Mouse (Mus musculus): ENCODE data around the gene 1700013F07Rik.

Gene 1700013F07Rik

GRCm38 (mm10) chr3:108554111-108554561 lies 20.2 kb downstream of the 1700013F07Rik start:
- DNase-seq = peak; percentile 11 to 53

DNA sequence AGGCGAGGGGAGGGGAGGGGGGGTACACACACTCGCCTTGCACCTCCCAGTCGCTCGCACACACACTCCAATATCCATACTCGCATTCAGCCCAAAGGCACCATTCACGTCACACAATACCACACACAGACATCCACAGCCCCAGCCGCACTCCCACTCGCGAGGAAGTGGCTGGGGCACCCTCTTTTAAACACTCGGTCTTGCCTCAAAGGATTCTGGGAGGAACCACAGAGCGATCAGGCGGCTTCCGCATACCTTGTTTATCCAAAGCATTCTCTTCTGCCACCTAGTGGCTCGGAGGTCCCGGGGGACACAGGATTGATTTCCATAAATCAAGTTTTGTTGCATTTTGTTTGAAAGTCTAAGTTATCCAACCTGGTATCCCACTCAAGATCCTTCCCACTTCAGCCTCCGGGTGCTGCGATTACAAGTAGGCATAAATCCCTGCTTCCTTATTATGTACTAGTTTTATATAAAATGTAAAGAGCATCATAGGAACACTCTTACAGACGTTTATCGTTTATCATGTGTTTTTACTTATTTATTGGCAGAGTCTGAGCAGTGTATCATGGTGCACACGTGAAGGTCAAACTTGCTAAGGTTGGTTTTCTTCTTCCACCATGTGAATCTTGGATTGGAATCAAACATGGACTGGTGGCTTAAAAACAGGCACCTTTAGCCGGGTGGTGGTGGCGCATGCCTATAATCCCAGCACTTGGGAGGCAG lies 20.8 kb downstream of the 1700013F07Rik start:
- DNase-seq = peak; percentile 96

- DNase-seq = no peak
Observed at GRCm38 (mm10) chr3:108557888-108558287, 23.9 kb downstream of the 1700013F07Rik start.

GRCm38 (mm10) chr3:108562133-108562730 lies 28.3 kb downstream of the 1700013F07Rik start, which contains the start of gene Tmem167b:
Gene Tmem167b, minus strand, starts transcription at chr3:108562466.
- DNase-seq = peak; percentile 97 to 99

- DNase-seq = peak; percentile 20 to 49
Observed at GRCm38 (mm10) chr3:108562777-108563271, 28.9 kb downstream of the 1700013F07Rik start.

DNA sequence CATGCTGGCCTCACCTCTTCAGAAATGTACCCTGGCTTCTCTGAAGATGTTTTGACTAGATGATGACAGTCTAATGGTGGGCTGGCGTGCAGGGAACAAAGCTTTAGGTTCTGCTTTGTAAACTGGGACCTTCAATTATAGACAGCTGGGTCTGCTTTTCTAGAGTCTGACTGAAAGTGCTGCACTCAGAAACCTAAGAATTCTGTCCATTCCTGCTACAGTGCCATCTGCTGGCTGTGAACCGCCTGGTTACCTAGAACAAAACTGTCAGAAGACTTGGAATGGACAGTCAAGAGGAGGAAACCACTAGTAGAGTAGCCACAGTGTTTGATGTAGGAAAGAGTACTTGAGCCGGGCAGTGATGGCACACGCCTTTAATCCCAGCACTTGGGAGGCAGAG lies 29.4 kb downstream of the 1700013F07Rik start:
- peak; percentile 89 to 93 for DNase-seq

GRCm38 (mm10) chr3:108567990-108568877 lies 34.3 kb downstream of the 1700013F07Rik start:
- DNase-seq = peak in 1 of 2 experiments; percentile 8

- DNase-seq = peak in 1 of 2 experiments; percentile 17
Observed at GRCm38 (mm10) chr3:108569636-108570035, 35.7 kb downstream of the 1700013F07Rik start.

DNA sequence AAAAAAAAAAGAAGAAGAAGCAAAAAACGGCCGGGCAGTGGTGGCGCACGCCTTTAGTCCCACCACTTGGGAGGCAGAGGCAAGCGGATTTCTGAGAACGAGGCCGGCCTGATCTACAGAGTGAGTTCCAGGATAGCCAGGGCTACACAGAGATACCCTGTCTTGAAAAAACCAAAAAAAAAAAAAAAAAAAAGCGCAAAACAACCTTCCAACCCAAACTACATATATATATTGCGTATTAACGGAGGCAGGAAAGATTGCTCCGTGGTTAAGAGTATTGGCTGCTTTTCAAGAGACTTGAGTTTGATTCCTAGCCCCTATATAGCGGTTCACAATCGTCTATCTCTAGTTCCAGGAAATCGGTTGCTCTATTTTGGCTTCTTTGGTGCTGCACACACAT lies 36.9 kb downstream of the 1700013F07Rik start:
- DNase-seq = no peak

DNA sequence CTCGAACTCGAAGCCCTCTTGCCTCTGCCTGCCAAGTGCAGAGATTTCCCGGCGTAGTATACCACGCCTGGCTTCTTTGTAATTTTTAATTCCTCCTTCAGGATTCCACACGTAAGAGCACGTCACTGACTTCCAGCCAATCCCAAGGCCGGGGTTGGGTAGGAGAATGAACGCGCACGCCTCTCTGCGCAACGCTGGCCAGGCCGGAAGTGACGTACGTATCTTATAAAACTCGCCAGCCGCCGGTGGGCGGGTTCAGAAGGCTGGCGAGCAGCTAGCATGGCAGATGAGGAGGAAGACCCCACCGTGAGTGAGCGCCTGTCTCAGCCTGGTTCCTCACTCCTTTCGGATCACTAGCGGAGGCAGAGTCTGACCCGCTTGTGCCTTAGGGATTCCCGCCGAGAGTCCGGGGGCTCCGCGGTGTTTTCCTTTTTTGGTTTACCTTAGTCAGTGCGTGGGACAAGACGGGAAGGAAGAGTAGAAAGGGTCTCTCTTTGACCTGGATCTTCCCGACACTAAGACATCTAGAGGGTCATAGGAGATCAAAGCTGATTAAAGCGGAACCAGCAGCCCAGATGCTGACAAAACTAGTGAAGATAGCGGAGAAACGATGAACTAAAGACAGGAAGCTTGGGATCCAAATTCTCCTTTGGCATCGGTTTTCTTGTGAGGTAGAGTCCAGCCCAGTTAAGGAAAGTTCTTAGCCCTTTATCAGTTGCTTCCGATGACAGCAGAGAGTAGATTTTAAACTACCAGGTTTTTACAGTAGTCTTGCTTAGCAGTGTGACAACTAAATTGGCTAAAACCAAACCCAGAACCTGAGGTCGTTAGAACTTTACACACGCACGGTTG lies 37.7 kb downstream of the 1700013F07Rik start, which contains the start of gene Taf13:
TSS of gene Taf13 (plus strand) at position 256 of the 852 bp plus-strand sequence.
- peak; percentile 97 for DNase-seq

DNA sequence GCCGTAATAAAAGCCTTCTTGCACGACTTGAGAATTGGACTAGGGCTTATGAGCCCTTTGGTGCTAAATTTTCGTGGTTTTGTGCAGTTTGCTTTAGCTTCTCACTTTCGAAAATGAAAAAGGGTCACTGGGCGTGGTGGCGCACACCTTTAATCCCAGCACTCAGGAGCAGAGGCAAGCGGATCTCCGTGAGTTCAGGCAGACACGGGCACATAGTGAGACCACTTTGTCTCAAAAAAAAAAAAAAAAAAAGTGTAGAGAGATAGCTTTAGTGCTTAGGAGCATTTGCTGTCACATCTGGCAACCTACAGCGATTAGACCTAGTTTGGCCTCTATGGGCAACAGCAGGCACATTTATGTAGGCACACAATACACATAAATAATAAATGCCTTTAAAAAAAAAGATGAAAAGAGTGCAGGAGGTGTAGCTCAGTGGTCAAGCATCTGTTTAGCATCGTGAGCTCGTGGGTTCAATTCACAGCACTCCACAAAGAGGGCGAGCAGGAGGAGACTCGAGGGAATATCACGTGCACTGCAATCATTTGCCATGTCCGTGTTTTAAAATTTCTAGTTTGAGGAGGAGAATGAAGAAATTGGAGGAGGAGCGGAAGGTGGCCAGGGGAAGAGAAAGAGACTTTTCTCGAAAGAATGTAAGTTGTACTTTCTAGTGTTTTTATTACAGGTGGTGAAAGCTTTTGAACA lies 38.5 kb downstream of the 1700013F07Rik start:
- peak in 1 of 2 experiments; percentile 8 for DNase-seq

DNA sequence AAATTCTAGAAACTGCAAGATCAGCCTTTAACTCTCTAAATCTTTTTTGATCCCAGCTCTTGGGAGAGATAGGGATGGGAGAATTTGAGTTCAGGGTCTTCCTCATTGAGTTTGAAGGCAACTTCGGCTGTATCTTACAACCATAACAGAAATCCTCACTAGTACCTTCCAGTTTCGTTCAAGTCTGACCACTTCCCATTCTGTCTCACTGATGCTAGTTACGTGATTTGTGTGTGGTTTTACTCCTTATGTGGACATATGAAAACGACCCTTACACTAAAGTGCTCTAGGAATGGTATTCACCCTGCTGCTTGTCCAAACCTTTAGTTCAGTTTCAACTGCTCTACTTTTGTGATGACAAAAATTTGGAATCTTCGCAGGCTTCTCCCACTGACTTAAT lies 40.1 kb downstream of the 1700013F07Rik start:
- no peak for DNase-seq

GRCm38 (mm10) chr3:108584580-108584979 lies 50.6 kb downstream of the 1700013F07Rik start:
- DNase-seq = no peak

DNA sequence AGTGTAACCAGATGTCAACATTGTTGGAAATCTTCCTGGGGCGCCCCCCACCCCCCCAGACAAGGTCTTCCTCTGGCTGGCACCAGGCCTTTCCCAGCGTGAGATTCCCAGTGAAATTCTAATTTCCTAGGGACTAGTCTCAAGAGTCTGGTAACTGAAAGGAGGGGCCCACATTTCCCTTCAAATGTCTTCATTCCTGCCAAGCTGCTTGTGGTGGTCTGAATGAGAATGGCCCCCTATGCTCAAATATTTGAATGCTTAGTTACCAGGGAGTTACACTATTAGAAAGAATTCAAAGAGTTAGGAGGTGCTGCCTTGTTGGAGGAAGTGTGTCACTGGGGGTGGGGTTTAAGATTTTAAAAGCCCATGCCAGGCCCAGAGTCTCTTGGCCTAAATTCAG lies 54.5 kb downstream of the 1700013F07Rik start:
- no peak for DNase-seq

DNA sequence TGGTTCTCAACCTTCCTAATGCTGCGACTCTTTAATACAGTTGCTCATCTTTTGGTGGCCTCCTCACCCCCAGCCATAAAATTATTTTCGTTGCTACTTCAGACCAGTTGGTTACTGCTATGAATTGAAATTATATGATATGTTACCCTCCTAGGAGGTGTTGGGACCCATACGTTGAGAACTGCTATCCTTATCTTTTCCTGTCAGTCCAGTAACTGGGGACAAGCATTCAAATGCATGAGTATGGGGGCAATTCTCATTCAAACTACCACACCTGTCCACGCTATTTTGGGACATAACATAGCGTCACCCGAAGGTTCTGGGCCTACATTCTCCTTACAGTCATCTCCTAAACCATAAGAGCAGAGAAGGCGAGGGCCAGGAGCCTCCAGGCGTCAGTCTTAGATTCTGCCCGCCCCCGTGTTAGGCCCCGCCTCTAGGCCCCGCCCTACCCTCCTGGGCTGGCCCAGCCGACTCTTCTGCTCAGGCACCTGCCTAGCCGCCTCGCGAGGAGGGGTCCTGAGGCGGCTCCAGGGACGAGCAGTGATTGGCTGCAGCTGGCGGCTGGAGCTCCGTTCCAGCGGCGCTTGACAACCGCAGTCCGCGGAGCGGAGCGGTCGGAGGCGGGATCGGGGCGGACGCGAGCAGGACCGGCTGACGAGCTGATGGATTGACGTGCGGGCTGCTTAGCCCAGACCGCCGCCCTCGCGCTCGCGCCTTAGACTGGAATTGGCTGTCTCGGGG lies 57.0 kb downstream of the 1700013F07Rik start, which contains the start of gene Wdr47:
TSS of gene Wdr47 (plus strand) at position 494 of the 744 bp plus-strand sequence.
- DNase-seq = peak; percentile 98 to 99

DNA sequence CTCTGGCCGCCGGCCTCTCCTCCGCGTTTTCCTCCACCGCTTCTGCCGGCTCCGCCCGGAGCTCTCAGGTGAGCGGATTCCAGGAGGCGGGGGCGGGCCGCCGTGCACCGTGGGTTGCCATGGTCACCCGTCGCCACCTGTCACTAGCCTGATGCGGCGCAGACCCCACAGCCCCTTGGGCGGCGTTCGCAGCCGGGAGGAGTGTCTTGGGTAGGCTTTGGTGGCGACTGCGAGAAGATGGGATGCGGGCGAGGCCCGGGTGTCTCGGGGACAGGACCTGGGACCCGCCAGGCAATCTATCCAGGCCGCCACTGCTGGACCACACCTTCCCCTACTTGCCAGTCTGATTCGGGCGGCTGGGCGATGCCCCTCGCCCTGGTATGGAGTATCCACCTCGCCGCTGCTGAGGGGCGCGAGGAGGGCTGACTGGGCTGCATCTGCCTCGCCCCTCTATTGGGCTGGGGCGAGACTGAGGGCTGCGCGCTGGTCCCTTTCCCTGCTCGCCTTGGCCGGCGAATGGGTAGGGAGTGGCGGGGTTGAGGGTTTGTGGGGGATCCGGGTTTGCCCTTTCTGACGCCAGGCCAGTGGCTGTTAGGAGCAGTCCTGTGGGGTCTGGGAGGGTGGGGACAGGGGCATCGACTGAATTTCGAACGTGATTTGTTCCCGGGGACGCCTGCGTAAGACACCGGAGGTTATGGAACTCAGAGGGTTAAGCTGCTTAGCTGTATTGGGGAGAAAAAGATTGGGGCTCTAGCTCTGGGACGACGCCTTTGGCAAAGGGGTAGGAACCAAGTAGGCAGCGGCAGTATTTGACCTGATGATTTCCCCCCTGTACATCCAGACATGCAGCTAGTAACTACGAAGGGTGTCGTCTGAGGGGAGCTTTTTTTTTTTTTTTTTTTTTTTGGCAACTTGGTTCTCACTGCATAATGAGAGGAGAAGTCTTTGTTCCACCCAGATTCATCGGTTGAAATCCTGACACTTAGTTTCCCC lies 57.9 kb downstream of the 1700013F07Rik start:
- no peak for DNase-seq

All from kidney, postnatal 36 days (tissue).